Comparison of ENCODE assay signal across 17 mouse cellular contexts in genomic region chr7:16366669-16367068, GRCm38 (mm10). TPM values are rescaled to one million over a fixed set of nuclear protein-coding genes. Genes with fewer than 3 reads are reported as not detected.
DNase-seq lines count a peak whose midpoint lies in the region; TF ChIP-seq lines count a peak whose summit lies in the region.
"Had no signal": no experiment of that assay in that cellular context is flagged by ENCODE, and none has a peak within 500 bp of the region (broad histone marks: within the 10 kb centered on the region; RNA-seq: fewer than 3 reads in every experiment).

No protein-coding gene starts in this region.

- peaks cover 13% of the 10 kb centered on the region; the same call in 1 of the 2 replicates for H3K4me1 ChIP-seq in spleen, adult 2 months (ENCODE audit: control insufficient read depth, insufficient read depth, insufficient read length)
- peaks cover 11% of the 10 kb centered on the region for H3K4me1 ChIP-seq in embryonic fibroblast, embryonic 13.5 days (ENCODE audit: control insufficient read depth, insufficient read depth, low read length)
- H3K4me1 ChIP-seq: embryonic facial prominence, embryonic 15.5 days; limb, embryonic 15.5 days had no signal

- peaks cover 27% of the 10 kb centered on the region for H3K36me3 ChIP-seq in spleen, adult 2 months (ENCODE audit: control insufficient read depth, insufficient read depth, low read length)

- 64% methylated on average over 4 of the region's 4 CpGs for WGBS in spleen, adult 2 months

- no peak overlapping the region for H3K4me3 ChIP-seq in spleen, adult 2 months (ENCODE audit: extremely low read depth, insufficient read depth, insufficient read length)
- H3K4me3 ChIP-seq in embryonic fibroblast, embryonic 13.5 days (ENCODE audit: insufficient read depth, low read length) = no peak overlapping the region
- H3K4me3 ChIP-seq: embryonic facial prominence, embryonic 15.5 days; forebrain, embryonic 13.5 days; heart, embryonic 15.5 days; limb, embryonic 15.5 days; midbrain, embryonic 15.5 days had no signal

- TF ChIP-seq CTCF in spleen, adult 2 months (IDR thresholded peaks at IDR 0.05; ENCODE audit: extremely low read depth, insufficient read depth, insufficient read length, insufficient replicate concordance) = no peak
- TF ChIP-seq CTCF in embryonic fibroblast, embryonic 13.5 days (IDR thresholded peaks at IDR 0.05; ENCODE audit: borderline replicate concordance, insufficient read depth, low read length) = no peak

- peak overlapping the region; percentile 59; the same call in 1 of the 2 replicates for H3K27ac ChIP-seq in spleen, adult 2 months (ENCODE audit: insufficient read depth, low read length)
- peak overlapping the region; percentile 47 for H3K27ac ChIP-seq in embryonic fibroblast, embryonic 13.5 days (ENCODE audit: insufficient read depth, low read length)
- H3K27ac ChIP-seq: embryonic facial prominence, embryonic 15.5 days; heart, embryonic 15.5 days; limb, embryonic 15.5 days; midbrain, embryonic 15.5 days had no signal

- peak; percentile 11 for DNase-seq in kidney, adult 18-20 months
- DNase-seq in kidney, adult 11 months = no peak
- DNase-seq in spleen, adult 2 months (ENCODE audit: low read depth in 1 of 2, low spot score in 2 of 2) = no peak
- no peak for DNase-seq in spleen, postnatal 36 days (ENCODE audit: low spot score in 2 of 2)
- DNase-seq in B cell, adult 2 months = no peak
- DNase-seq in retina, embryonic 14.5 days (ENCODE audit: low spot score) = no peak
- DNase-seq: cerebellum, adult 9-10 months; lung, embryonic 14.5 days; right cerebral cortex, adult 18-20 months; thymus, postnatal 36 days had no signal

- no peaks in the 10 kb centered on the region for H3K27me3 ChIP-seq in spleen, adult 2 months (ENCODE audit: control insufficient read depth, insufficient read depth, low read length)
- H3K27me3 ChIP-seq: embryonic facial prominence, embryonic 15.5 days; forebrain, embryonic 13.5 days; heart, embryonic 15.5 days; limb, embryonic 15.5 days; Patski had no signal

- TF ChIP-seq POLR2A in spleen, adult 2 months (IDR thresholded peaks at IDR 0.05; ENCODE audit: low read depth, low read length) = no peak
- no peak for TF ChIP-seq POLR2A in embryonic fibroblast, embryonic 13.5 days (IDR thresholded peaks at IDR 0.05; ENCODE audit: low read depth, low read length)

RNA-seq across cellular contexts. Expression of gene Sae1, which starts 20.9 kb away (rescaled TPM):
- 16.7 and 20.7 TPM in 2 replicates for polyA plus RNA-seq in spleen, adult 2 months (2012; rRNA removed)
- polyA plus RNA-seq in embryonic fibroblast, embryonic 13.5 days (2011; ENCODE audit: insufficient read length, low read depth, missing spikeins) = 125 and 133 TPM in 2 replicates

RNA-seq across cellular contexts. Expression of gene Zc3h4, which starts 34.0 kb away (rescaled TPM):
- 47.2 and 57.2 TPM in 2 replicates for polyA plus RNA-seq in spleen, adult 2 months (2012; rRNA removed)
- polyA plus RNA-seq in embryonic fibroblast, embryonic 13.5 days (2011; ENCODE audit: insufficient read length, low read depth, missing spikeins) = 27.0 and 29.4 TPM in 2 replicates

RNA-seq across cellular contexts. Expression of gene Bbc3, which starts 58.5 kb away (rescaled TPM):
- polyA plus RNA-seq in spleen, adult 2 months (2012; rRNA removed) = 22.9 and 45.7 TPM in 2 replicates
- polyA plus RNA-seq in embryonic fibroblast, embryonic 13.5 days (2011; ENCODE audit: insufficient read length, low read depth, missing spikeins) = 15.8 and 19.9 TPM in 2 replicates
